Mouse (Mus musculus): Measurements from ENCODE around the gene Tmem82. TPM values are rescaled to one million over a fixed set of nuclear protein-coding genes. Genes with fewer than 3 reads are reported as not detected.
A peak's percentile ranks its signal among the peaks of the same experiment; 100 is the strongest.

The Tmem82 gene
- polyA plus RNA-seq, 1 experiment from 2014 or later = not detected

- WGBS = 3% methylated on average over 18 of the region's 19 CpGs
- H3K4me2 ChIP-seq (replicated peaks) = peak overlapping the region; percentile 88
- DNase-seq (ENCODE audit: low spot score) (no peak), ATAC-seq (ENCODE audit: low FRiP score) (no peak)
- H3K36me3 ChIP-seq (replicated peaks; ENCODE audit: control insufficient read depth, insufficient read depth) = peaks cover 13% of the 10 kb centered on the region; the same call in 1 of the 2 replicates
- H3K4me3 ChIP-seq (replicated peaks; ENCODE audit: low read length) = peak overlapping the region; percentile 66
- no peaks in the 10 kb centered on the region for H3K27me3 ChIP-seq (ENCODE audit: control insufficient read depth, insufficient read depth, low read length)
- H3K9ac ChIP-seq = peak overlapping the region; percentile 81
- peak overlapping the region; percentile 38; the same call in 1 of the 2 replicates for H3K27ac ChIP-seq
- H3K9me3 ChIP-seq (ENCODE audit: control insufficient read depth, low read length) = no peaks in the 10 kb centered on the region
- peaks cover 14% of the 10 kb centered on the region for H3K4me1 ChIP-seq (replicated peaks; ENCODE audit: control insufficient read depth, insufficient read depth, low read length)
Measured at GRCm38 (mm10) chr4:141598199-141598893, 20.1 kb downstream of the Tmem82 start.

- H3K27ac ChIP-seq = no peak overlapping the region
- WGBS = 90% methylated on average over 8 of the region's 8 CpGs
- no peak for ATAC-seq (ENCODE audit: low FRiP score)
Measured at GRCm38 (mm10) chr4:141596700-141597328, 21.6 kb downstream of the Tmem82 start.

GRCm38 (mm10) chr4:141595605-141596268, 22.7 kb downstream of the Tmem82 start:
- 83% methylated on average over 9 of the region's 9 CpGs for WGBS
- Histone ChIP-seq H3K4me3 (replicated peaks; ENCODE audit: low read length) (no peak overlapping the region), H3K4me2 (replicated peaks) (no peak overlapping the region), H3K9me3 (ENCODE audit: control insufficient read depth, low read length) (no peaks in the 10 kb centered on the region), H3K27ac (no peak overlapping the region), H3K27me3 (ENCODE audit: control insufficient read depth, insufficient read depth, low read length) (no peaks in the 10 kb centered on the region), H3K4me1 (replicated peaks; ENCODE audit: control insufficient read depth, insufficient read depth, low read length) (peaks cover 14% of the 10 kb centered on the region), H3K36me3 (replicated peaks; ENCODE audit: control insufficient read depth, insufficient read depth) (peaks cover 22% of the 10 kb centered on the region; the same call in 1 of the 2 replicates), H3K9ac (no peak overlapping the region)
- no peak for DNase-seq (ENCODE audit: low spot score)
- no peak for ATAC-seq (ENCODE audit: low FRiP score)

More at GRCm38 (mm10) chr4:141596700-141597328, 21.6 kb downstream of the Tmem82 start:
- Histone ChIP-seq H3K27me3 (ENCODE audit: control insufficient read depth, insufficient read depth, low read length) (no peaks in the 10 kb centered on the region), H3K4me2 (replicated peaks) (no peak overlapping the region), H3K4me1 (replicated peaks; ENCODE audit: control insufficient read depth, insufficient read depth, low read length) (peaks cover 14% of the 10 kb centered on the region), H3K36me3 (replicated peaks; ENCODE audit: control insufficient read depth, insufficient read depth) (peaks cover 18% of the 10 kb centered on the region; the same call in 1 of the 2 replicates), H3K9ac (no peak overlapping the region), H3K9me3 (ENCODE audit: control insufficient read depth, low read length) (no peaks in the 10 kb centered on the region), H3K4me3 (replicated peaks; ENCODE audit: low read length) (no peak overlapping the region)
- DNase-seq (ENCODE audit: low spot score) = no peak

GRCm38 (mm10) chr4:141595138-141595537, 23.3 kb downstream of the Tmem82 start:
- no peak for ATAC-seq (ENCODE audit: low FRiP score)
- no peak overlapping the region for H3K27ac ChIP-seq
- 94% methylated on average over 11 of the region's 11 CpGs for WGBS
- no peaks in the 10 kb centered on the region for H3K9me3 ChIP-seq (ENCODE audit: control insufficient read depth, low read length)
- no peak overlapping the region for H3K4me3 ChIP-seq (replicated peaks; ENCODE audit: low read length)
- peaks cover 22% of the 10 kb centered on the region; the same call in 1 of the 2 replicates for H3K36me3 ChIP-seq (replicated peaks; ENCODE audit: control insufficient read depth, insufficient read depth)
- DNase-seq (ENCODE audit: low spot score) = no peak
- no peaks in the 10 kb centered on the region for H3K27me3 ChIP-seq (ENCODE audit: control insufficient read depth, insufficient read depth, low read length)
- H3K4me2 ChIP-seq (replicated peaks) = no peak overlapping the region
- H3K4me1 ChIP-seq (replicated peaks; ENCODE audit: control insufficient read depth, insufficient read depth, low read length) = peaks cover 14% of the 10 kb centered on the region
- no peak overlapping the region for H3K9ac ChIP-seq

GRCm38 (mm10) chr4:141591547-141591946, 26.9 kb downstream of the Tmem82 start:
- no peaks in the 10 kb centered on the region for H3K9me3 ChIP-seq (ENCODE audit: control insufficient read depth, low read length)
- H3K27me3 ChIP-seq (ENCODE audit: control insufficient read depth, insufficient read depth, low read length) = no peaks in the 10 kb centered on the region
- H3K4me1 ChIP-seq (replicated peaks; ENCODE audit: control insufficient read depth, insufficient read depth, low read length) = no peaks in the 10 kb centered on the region
- H3K27ac ChIP-seq = no peak overlapping the region
- WGBS = 23% methylated on average over 3 of the region's 3 CpGs
- H3K36me3 ChIP-seq (replicated peaks; ENCODE audit: control insufficient read depth, insufficient read depth) = peaks cover 38% of the 10 kb centered on the region
- ATAC-seq (ENCODE audit: low FRiP score) (no peak), DNase-seq (ENCODE audit: low spot score) (no peak)
- no peak overlapping the region for H3K4me3 ChIP-seq (replicated peaks; ENCODE audit: low read length)
- H3K9ac ChIP-seq = no peak overlapping the region
- H3K4me2 ChIP-seq (replicated peaks) = no peak overlapping the region

GRCm38 (mm10) chr4:141583919-141584318, 34.5 kb downstream of the Tmem82 start:
- Histone ChIP-seq H3K9me3 (ENCODE audit: control insufficient read depth, low read length) (no peaks in the 10 kb centered on the region), H3K4me2 (replicated peaks) (no peak overlapping the region), H3K27me3 (ENCODE audit: control insufficient read depth, insufficient read depth, low read length) (no peaks in the 10 kb centered on the region), H3K36me3 (replicated peaks; ENCODE audit: control insufficient read depth, insufficient read depth) (peaks cover 25% of the 10 kb centered on the region), H3K9ac (no peak overlapping the region), H3K4me1 (replicated peaks; ENCODE audit: control insufficient read depth, insufficient read depth, low read length) (no peaks in the 10 kb centered on the region), H3K4me3 (replicated peaks; ENCODE audit: low read length) (no peak overlapping the region), H3K27ac (no peak overlapping the region)
- ATAC-seq (ENCODE audit: low FRiP score) (no peak), DNase-seq (ENCODE audit: low spot score) (no peak)
- 96% methylated on average over 8 of the region's 8 CpGs for WGBS

- Histone ChIP-seq H3K9me3 (ENCODE audit: control insufficient read depth, low read length) (no peaks in the 10 kb centered on the region), H3K27me3 (ENCODE audit: control insufficient read depth, insufficient read depth, low read length) (no peaks in the 10 kb centered on the region), H3K4me2 (replicated peaks) (no peak overlapping the region), H3K36me3 (replicated peaks; ENCODE audit: control insufficient read depth, insufficient read depth) (peaks cover 31% of the 10 kb centered on the region), H3K4me3 (replicated peaks; ENCODE audit: low read length) (no peak overlapping the region), H3K4me1 (replicated peaks; ENCODE audit: control insufficient read depth, insufficient read depth, low read length) (no peaks in the 10 kb centered on the region), H3K9ac (no peak overlapping the region), H3K27ac (no peak overlapping the region)
- ATAC-seq (ENCODE audit: low FRiP score) = no peak
- WGBS = 77% methylated on average over 13 of the region's 13 CpGs
- no peak for DNase-seq (ENCODE audit: low spot score)
Measured at GRCm38 (mm10) chr4:141581051-141581450, 37.4 kb downstream of the Tmem82 start.

GRCm38 (mm10) chr4:141578833-141579232, 39.6 kb downstream of the Tmem82 start:
- H3K36me3 ChIP-seq (replicated peaks; ENCODE audit: control insufficient read depth, insufficient read depth) = peaks cover 31% of the 10 kb centered on the region
- H3K27ac ChIP-seq = no peak overlapping the region
- no peaks in the 10 kb centered on the region for H3K9me3 ChIP-seq (ENCODE audit: control insufficient read depth, low read length)
- no peak for DNase-seq (ENCODE audit: low spot score)
- no peak overlapping the region for H3K4me2 ChIP-seq (replicated peaks)
- ATAC-seq (ENCODE audit: low FRiP score) = no peak
- no peaks in the 10 kb centered on the region for H3K27me3 ChIP-seq (ENCODE audit: control insufficient read depth, insufficient read depth, low read length)
- no peak overlapping the region for H3K9ac ChIP-seq
- no peak overlapping the region for H3K4me3 ChIP-seq (replicated peaks; ENCODE audit: low read length)
- WGBS = 88% methylated on average over 3 of the region's 3 CpGs
- no peaks in the 10 kb centered on the region for H3K4me1 ChIP-seq (replicated peaks; ENCODE audit: control insufficient read depth, insufficient read depth, low read length)

- Histone ChIP-seq H3K4me3 (replicated peaks; ENCODE audit: low read length) (no peak overlapping the region), H3K4me2 (replicated peaks) (no peak overlapping the region), H3K27ac (no peak overlapping the region), H3K9ac (no peak overlapping the region), H3K27me3 (ENCODE audit: control insufficient read depth, insufficient read depth, low read length) (no peaks in the 10 kb centered on the region), H3K9me3 (ENCODE audit: control insufficient read depth, low read length) (no peaks in the 10 kb centered on the region), H3K36me3 (replicated peaks; ENCODE audit: control insufficient read depth, insufficient read depth) (peaks cover 27% of the 10 kb centered on the region; the same call in 1 of the 2 replicates), H3K4me1 (replicated peaks; ENCODE audit: control insufficient read depth, insufficient read depth, low read length) (no peaks in the 10 kb centered on the region)
- no peak for DNase-seq (ENCODE audit: low spot score)
- WGBS = 93% methylated on average over 7 of the region's 7 CpGs
- no peak for ATAC-seq (ENCODE audit: low FRiP score)
Measured at GRCm38 (mm10) chr4:141576877-141577276, 41.6 kb downstream of the Tmem82 start.

Data from hindbrain, embryonic 14.5 days (tissue).